ENCODE assay signal across 12 mouse cellular contexts in genomic region chr4:42153136-42153535, GRCm38 (mm10). TPM values are rescaled to one million over a fixed set of nuclear protein-coding genes. Genes with fewer than 3 reads are reported as not detected.
"Had no signal": no experiment of that assay in that cellular context is flagged by ENCODE, and none has a peak within 500 bp of the region (broad histone marks: within the 10 kb centered on the region; RNA-seq: fewer than 3 reads in every experiment).

Gm13306 (plus strand) TSS chr4:42153436.

RNA-seq across cellular contexts. Expression of gene Gm13306, which starts in this region (rescaled TPM):
- total RNA-seq: megakaryocyte progenitor cell, adult 5-6 weeks; monocyte, adult 5-6 weeks; neutrophil, adult 5-6 weeks had no signal
- polyA plus RNA-seq: liver, postnatal 0 days; lung, adult 2 months; lung, embryonic 15.5 days; lung, postnatal 0 days; macrophage; midbrain, embryonic 11.5 days; neural tube, embryonic 12.5 days; spleen, adult 2 months; stomach, postnatal 0 days had no signal
